Mouse (Mus musculus) kidney, embryonic 15.5 days (tissue): ENCODE results near the gene Ifnar1. TPM values are rescaled to one million over a fixed set of nuclear protein-coding genes. Genes with fewer than 3 reads are reported as not detected.
"Not testable (repeated sequence)": the region's sequence is repeated elsewhere in the genome, so short reads cannot be mapped to it uniquely, and the experiment has no call there.

Source experiments
- ATAC-seq: fragments of 200-750 bp; cut with Nextera tagmentation; replicated peaks from 2 replicates; pipeline ENCODE4 v1.8.0; 2017; ENCODE audit warnings: moderate TSS enrichment; ENCODE audit not compliant: low FRiP score
- H3K27ac ChIP-seq: fragments of 300-500 bp; sonication (generic); 2 replicates; pipeline ENCODE4 v1.5.1; 2015; ENCODE audit warnings: mild to moderate bottlenecking, inconsistent platforms
- H3K27me3 ChIP-seq: fragments of 300-500 bp; sonication (generic); 2 replicates; pipeline ENCODE4 v1.6.1; 2015; ENCODE audit warnings: inconsistent platforms
- H3K36me3 ChIP-seq: fragments of 300-500 bp; sonication (generic); 2 replicates; pipeline ENCODE4 v1.6.1; 2015; ENCODE audit warnings: inconsistent platforms
- H3K4me1 ChIP-seq: fragments of 300-500 bp; sonication (generic); 2 replicates; pipeline ENCODE4 v1.6.1; 2015; ENCODE audit warnings: inconsistent platforms
- H3K4me2 ChIP-seq: fragments of 300-500 bp; sonication (generic); 2 replicates; pipeline ENCODE4 v1.6.1; 2015; ENCODE audit warnings: moderate library complexity, mild to moderate bottlenecking, inconsistent platforms
- H3K4me3 ChIP-seq: fragments of 300-500 bp; sonication (generic); replicated peaks from 2 replicates; pipeline ENCODE4 v1.5.1; 2015; ENCODE audit warnings: mild to moderate bottlenecking, inconsistent platforms
- H3K9ac ChIP-seq: fragments of 300-500 bp; sonication (generic); 2 replicates; pipeline ENCODE4 v1.6.1; 2015; ENCODE audit warnings: mild to moderate bottlenecking, inconsistent platforms
- H3K9me3 ChIP-seq: fragments of 300-500 bp; sonication (generic); replicated peaks from 2 replicates; pipeline ENCODE4 v1.6.1; 2016; ENCODE audit warnings: inconsistent platforms
- WGBS: fragments of 180-500 bp; shearing (Covaris S2); methylation state at CpG from one replicate; pipeline ENCODE4 v1.1.7; 2015; ENCODE audit warnings: mixed read lengths; 5-methylcytosine and 5-hydroxymethylcytosine counted together
- polyA plus RNA-seq: library from polyadenylated mRNA; unstranded; fragments of >200 nt; fragmentation: Nextera tagmentation; extraction: Ambion mirVana; gene quantifications from 2 replicates; pipeline ENCODE4 v1.2.1, GENCODE M21; 2015

Gene Ifnar1
- polyA plus RNA-seq, 1 experiment from 2014 or later: 62.2 TPM

DNA sequence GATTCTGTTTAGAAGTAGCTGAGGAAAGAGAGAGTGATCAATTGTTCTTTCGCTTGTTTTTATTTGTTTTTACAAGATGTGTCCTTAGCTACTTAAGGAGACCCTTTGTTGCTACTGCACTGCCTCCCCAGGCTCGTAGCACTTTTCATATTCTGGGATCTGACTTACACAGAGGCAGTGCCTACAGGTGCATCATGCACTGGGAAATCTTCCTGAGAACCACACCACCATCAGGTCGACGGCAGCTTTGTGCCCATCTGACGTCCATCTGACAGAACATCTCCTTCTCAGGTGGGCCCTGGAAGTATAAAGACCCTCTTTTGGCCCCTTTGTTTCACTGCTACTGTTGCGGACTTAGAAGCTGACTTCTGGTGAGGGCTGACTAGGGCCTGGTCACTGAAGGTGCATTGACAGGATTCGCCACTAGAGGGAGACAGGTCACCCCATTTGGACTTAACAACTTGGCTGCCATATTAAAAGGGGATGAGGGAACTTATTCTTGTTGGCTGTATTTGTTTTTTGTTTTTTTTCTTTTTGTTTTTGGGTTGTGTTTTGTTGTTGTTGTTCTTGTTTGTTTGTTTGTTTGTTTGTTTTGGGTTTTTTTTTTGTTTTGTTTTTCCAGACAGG, 27.2 kb downstream of the Ifnar1 start:
- Histone ChIP-seq H3K9ac (no peak overlapping the region), H3K9me3 (no peaks in the 10 kb centered on the region), H3K36me3 (peaks cover 8% of the 10 kb centered on the region; the same call in 1 of the 2 replicates), H3K27ac (no peak overlapping the region), H3K4me3 (no peak overlapping the region), H3K4me2 (no peak overlapping the region), H3K27me3 (no peaks in the 10 kb centered on the region), H3K4me1 (no peaks in the 10 kb centered on the region)
- ATAC-seq: 0 out of 2 replicates have a peak, but pooled peaks have one; percentile 67
- 34% methylated on average over 7 of the region's 7 CpGs for WGBS

DNA sequence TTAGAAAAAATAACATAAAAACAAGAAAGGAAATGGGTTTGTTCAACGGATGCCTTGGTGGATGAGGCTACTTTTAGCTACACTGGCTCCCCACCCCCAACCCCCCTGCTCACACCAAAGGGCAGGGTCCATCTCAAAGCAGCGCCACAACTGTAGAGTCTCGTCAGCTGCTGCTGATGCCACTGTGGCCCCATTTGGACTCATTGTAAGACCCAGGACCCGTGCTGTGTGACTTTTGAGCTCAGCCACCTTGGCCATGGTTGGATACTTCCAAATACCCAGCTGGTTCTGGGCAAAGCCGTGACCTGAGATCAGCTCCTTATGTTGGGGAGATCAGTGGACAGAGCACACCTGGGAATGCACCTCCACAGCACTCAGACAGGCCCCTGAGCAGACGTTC, 28.1 kb downstream of the Ifnar1 start:
- Histone ChIP-seq H3K4me1 (no peaks in the 10 kb centered on the region), H3K4me3 (no peak overlapping the region), H3K4me2 (no peak overlapping the region), H3K9me3 (no peaks in the 10 kb centered on the region), H3K27ac (no peak overlapping the region), H3K9ac (no peak overlapping the region), H3K27me3 (no peaks in the 10 kb centered on the region), H3K36me3 (peaks cover 8% of the 10 kb centered on the region; the same call in 1 of the 2 replicates)
- ATAC-seq: 0 out of 2 replicates have a peak, but pooled peaks have one; percentile 25
- WGBS: 85% methylated on average over 6 of the region's 6 CpGs

DNA sequence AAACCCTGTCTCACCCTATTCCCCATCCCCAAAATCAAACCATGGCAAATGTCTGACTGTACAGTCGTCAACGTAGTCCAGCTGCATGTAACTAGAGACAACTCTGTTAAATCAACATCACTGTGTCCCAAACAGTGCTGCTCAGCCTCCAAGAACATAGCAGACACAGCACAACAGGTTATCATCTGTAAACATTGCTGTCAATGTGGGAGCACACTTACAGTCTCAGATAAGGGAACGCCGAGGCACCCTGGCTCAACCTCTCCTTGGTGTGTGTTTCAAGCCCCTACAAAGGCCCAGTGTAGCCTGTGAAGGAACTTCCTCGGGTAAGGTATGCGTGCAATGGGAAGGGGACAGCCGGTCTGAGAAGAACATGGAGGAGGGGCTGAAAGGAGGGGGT, 32.0 kb downstream of the Ifnar1 start:
- no peak overlapping the region for H3K9ac ChIP-seq
- no peaks in the 10 kb centered on the region for H3K36me3 ChIP-seq
- no peaks in the 10 kb centered on the region for H3K27me3 ChIP-seq
- no peak for ATAC-seq
- no peak overlapping the region for H3K27ac ChIP-seq
- H3K4me2 ChIP-seq: no peak overlapping the region
- no peaks in the 10 kb centered on the region for H3K4me1 ChIP-seq
- H3K9me3 ChIP-seq: no peaks in the 10 kb centered on the region
- no peak overlapping the region for H3K4me3 ChIP-seq
- WGBS: 69% methylated on average over 7 of the region's 7 CpGs

GRCm38 (mm10) chr16:91522040-91522439, 37.0 kb downstream of the Ifnar1 start:
- WGBS: 84% methylated on average over 5 of the region's 5 CpGs
- H3K4me2 ChIP-seq: no peak overlapping the region
- no peak overlapping the region for H3K27ac ChIP-seq
- no peak overlapping the region for H3K9ac ChIP-seq
- ATAC-seq: no peak
- H3K4me3 ChIP-seq: no peak overlapping the region
- no peaks in the 10 kb centered on the region for H3K36me3 ChIP-seq
- no peaks in the 10 kb centered on the region for H3K27me3 ChIP-seq
- H3K4me1 ChIP-seq: 0 out of 2 replicates have a peak, but pooled peaks cover under 1% of the 10 kb centered on the region
- H3K9me3 ChIP-seq: no peaks in the 10 kb centered on the region

- Histone ChIP-seq H3K4me3 (no peak overlapping the region), H3K36me3 (no peaks in the 10 kb centered on the region), H3K9ac (no peak overlapping the region), H3K4me1 (peaks cover 7% of the 10 kb centered on the region; the same call in 1 of the 2 replicates), H3K9me3 (no peaks in the 10 kb centered on the region), H3K4me2 (no peak overlapping the region), H3K27me3 (no peaks in the 10 kb centered on the region), H3K27ac (no peak overlapping the region)
- 81% methylated on average over 18 of the region's 18 CpGs for WGBS
- ATAC-seq: no peak
Measured at GRCm38 (mm10) chr16:91522479-91523309, 37.7 kb downstream of the Ifnar1 start.

DNA sequence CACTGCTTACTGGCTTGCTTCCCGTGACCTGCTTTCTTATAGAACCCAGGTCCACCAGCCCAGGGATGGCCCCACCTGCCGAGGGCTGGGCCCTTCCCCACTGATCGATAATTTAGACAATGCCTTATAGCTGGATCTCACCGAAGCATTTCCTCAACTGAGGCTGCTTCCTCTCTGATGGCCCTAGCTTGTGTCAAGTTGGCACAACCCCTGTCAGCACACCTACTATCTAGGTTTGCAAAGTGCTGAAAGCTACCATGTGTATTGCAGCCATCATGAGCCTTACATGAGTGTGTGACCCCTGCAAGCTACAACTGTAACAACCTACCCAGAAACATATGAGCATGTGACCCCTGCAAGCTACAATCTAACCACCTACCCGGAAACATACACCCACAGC, 39.2 kb downstream of the Ifnar1 start:
- Histone ChIP-seq H3K4me3 (no peak overlapping the region), H3K27me3 (no peaks in the 10 kb centered on the region), H3K4me2 (no peak overlapping the region), H3K36me3 (no peaks in the 10 kb centered on the region), H3K4me1 (peaks cover 7% of the 10 kb centered on the region; the same call in 1 of the 2 replicates), H3K9me3 (no peaks in the 10 kb centered on the region), H3K9ac (no peak overlapping the region), H3K27ac (no peak overlapping the region)
- ATAC-seq: no peak
- WGBS: 77% methylated on average over 5 of the region's 5 CpGs

DNA sequence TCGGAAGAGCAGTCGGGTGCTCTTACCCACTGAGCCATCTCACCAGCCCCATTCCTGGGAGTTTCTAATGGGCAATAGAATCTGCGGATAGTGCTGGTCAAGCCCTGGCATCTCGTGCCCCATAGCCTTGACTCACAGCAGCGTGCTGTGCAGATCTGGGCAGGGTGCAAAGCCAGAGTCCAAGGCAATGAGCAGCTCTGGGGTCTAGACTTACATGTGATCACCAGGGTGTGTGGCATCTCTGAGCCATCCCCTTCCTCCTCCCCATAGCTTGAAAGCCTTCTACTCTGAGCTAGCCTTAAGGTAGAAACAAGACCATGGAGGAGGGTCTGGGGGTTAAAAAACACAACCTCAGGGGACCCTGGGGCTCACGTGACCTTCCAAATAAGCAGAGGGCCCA, 41.2 kb downstream of the Ifnar1 start:
- H3K27ac ChIP-seq: no peak overlapping the region
- no peaks in the 10 kb centered on the region for H3K36me3 ChIP-seq
- no peak for ATAC-seq
- H3K27me3 ChIP-seq: no peaks in the 10 kb centered on the region
- no peak overlapping the region for H3K4me3 ChIP-seq
- H3K9ac ChIP-seq: no peak overlapping the region
- H3K9me3 ChIP-seq: no peaks in the 10 kb centered on the region
- H3K4me2 ChIP-seq: no peak overlapping the region
- peaks cover 7% of the 10 kb centered on the region; the same call in 1 of the 2 replicates for H3K4me1 ChIP-seq
- 91% methylated on average over 6 of the region's 6 CpGs for WGBS

DNA sequence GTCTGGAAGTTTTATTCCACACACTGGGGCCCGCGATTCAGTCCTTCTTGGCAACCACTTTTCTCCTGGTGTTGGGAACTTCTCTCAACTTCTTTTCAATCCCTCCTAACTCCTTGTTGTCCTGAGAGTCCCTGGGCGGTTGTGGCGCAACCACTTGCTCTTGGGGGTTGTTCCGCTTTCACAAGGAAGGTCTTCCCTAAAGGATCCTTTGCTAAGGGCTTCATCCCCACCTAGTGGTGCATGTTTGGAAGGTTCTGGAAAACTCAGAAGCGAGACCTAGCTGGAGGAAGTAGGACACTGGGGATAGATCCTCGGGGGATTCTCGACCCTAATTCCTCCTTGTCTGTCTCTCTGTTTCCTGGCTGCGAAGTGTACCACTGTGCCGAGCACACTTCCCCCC, 42.0 kb downstream of the Ifnar1 start:
- WGBS: 70% methylated on average over 10 of the region's 10 CpGs
- H3K36me3 ChIP-seq: no peaks in the 10 kb centered on the region

GRCm38 (mm10) chr16:91527500-91527899, 42.5 kb downstream of the Ifnar1 start:
- H3K36me3 ChIP-seq: no peaks in the 10 kb centered on the region
- peak; percentile 49; the same call in 1 of the 2 replicates for ATAC-seq
- WGBS: 38% methylated on average over 5 of the region's 5 CpGs

More for the DNA sequence above, 42.0 kb downstream of the Ifnar1 start:
- Histone ChIP-seq H3K9me3 (no peaks in the 10 kb centered on the region), H3K4me1 (peaks cover 7% of the 10 kb centered on the region; the same call in 1 of the 2 replicates), H3K4me2 (no peak overlapping the region), H3K9ac (no peak overlapping the region), H3K4me3 (no peak overlapping the region), H3K27ac (no peak overlapping the region), H3K27me3 (no peaks in the 10 kb centered on the region)
- no peak for ATAC-seq

GRCm38 (mm10) chr16:91528578-91528977, 43.5 kb downstream of the Ifnar1 start:
- 85% methylated on average over 9 of the region's 9 CpGs for WGBS
- no peak for ATAC-seq
- Histone ChIP-seq H3K36me3 (no peaks in the 10 kb centered on the region), H3K27me3 (peaks cover 9% of the 10 kb centered on the region), H3K9ac (no peak overlapping the region), H3K4me1 (peaks cover 11% of the 10 kb centered on the region; the same call in 1 of the 2 replicates), H3K4me2 (no peak overlapping the region), H3K27ac (no peak overlapping the region), H3K4me3 (no peak overlapping the region), H3K9me3 (no peaks in the 10 kb centered on the region)

More at GRCm38 (mm10) chr16:91527500-91527899, 42.5 kb downstream of the Ifnar1 start:
- Histone ChIP-seq H3K27me3 (no peaks in the 10 kb centered on the region), H3K9me3 (no peaks in the 10 kb centered on the region), H3K4me3 (no peak overlapping the region), H3K27ac (0 out of 2 replicates have a peak overlapping the region, but pooled peaks have one; percentile 13), H3K4me2 (no peak overlapping the region), H3K4me1 (peaks cover 8% of the 10 kb centered on the region; the same call in 1 of the 2 replicates), H3K9ac (no peak overlapping the region)

- Histone ChIP-seq H3K4me1 (peaks cover 11% of the 10 kb centered on the region; the same call in 1 of the 2 replicates), H3K27me3 (peaks cover 17% of the 10 kb centered on the region)
- not testable (repeated sequence) for H3K4me2 ChIP-seq, H3K27ac ChIP-seq, H3K9ac ChIP-seq, H3K36me3 ChIP-seq, ATAC-seq, H3K4me3 ChIP-seq, H3K9me3 ChIP-seq
- WGBS: 81% methylated on average over 4 of the region's 4 CpGs
Measured at GRCm38 (mm10) chr16:91530830-91531229, 45.8 kb downstream of the Ifnar1 start.

- peaks cover 17% of the 10 kb centered on the region for H3K27me3 ChIP-seq
- H3K4me1 ChIP-seq: peaks cover 11% of the 10 kb centered on the region; the same call in 1 of the 2 replicates
- no peak overlapping the region for H3K4me2 ChIP-seq
- H3K27ac ChIP-seq: no peak overlapping the region
- 55% methylated on average over 6 of the region's 6 CpGs for WGBS
- no peak overlapping the region for H3K9ac ChIP-seq
- ATAC-seq: no peak
- no peaks in the 10 kb centered on the region for H3K36me3 ChIP-seq
- no peak overlapping the region for H3K4me3 ChIP-seq
- no peaks in the 10 kb centered on the region for H3K9me3 ChIP-seq
Measured at GRCm38 (mm10) chr16:91531856-91532255, 46.8 kb downstream of the Ifnar1 start.
